Mouse (Mus musculus) retina, postnatal 7 days (tissue): Measurements from ENCODE around the gene Setd4.
A peak's percentile ranks its signal among the peaks of the same experiment; 100 is the strongest.

Experiments
- DNase-seq: peaks from one replicate; pipeline ENCODE4 v3.0.0-alpha.2; 2012; ENCODE audit warnings: low read depth, low spot score

Setd4 gene

GRCm38 (mm10) chr16:93546354-93546965 lies 57.4 kb downstream of the Setd4 start:
- DNase-seq: no peak

GRCm38 (mm10) chr16:93544931-93545330 lies 58.9 kb downstream of the Setd4 start:
- DNase-seq: no peak

DNA sequence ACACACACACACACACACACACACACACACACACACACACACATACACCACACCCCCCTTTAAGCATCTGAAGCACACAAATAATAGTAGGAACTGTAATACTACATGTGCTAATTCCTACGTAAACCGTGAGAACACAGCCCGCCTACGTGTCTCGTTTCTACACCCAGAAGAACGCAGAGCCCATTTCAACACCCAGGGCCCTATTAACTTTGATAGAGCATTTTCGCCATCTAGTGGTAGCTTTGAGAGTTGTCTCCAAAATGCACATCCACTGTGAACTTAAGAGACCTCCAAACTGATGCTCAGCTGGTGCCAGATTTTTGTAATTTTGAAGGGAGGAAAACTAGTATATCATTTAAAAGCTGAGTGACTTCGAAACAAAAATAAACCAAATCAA lies 60.2 kb downstream of the Setd4 start:
- peak; percentile 69 for DNase-seq

GRCm38 (mm10) chr16:93539891-93540290 lies 64.0 kb downstream of the Setd4 start:
- DNase-seq: no peak

GRCm38 (mm10) chr16:93535151-93535853 lies 68.6 kb downstream of the Setd4 start:
- no peak for DNase-seq
